In the genomic region with DNA sequence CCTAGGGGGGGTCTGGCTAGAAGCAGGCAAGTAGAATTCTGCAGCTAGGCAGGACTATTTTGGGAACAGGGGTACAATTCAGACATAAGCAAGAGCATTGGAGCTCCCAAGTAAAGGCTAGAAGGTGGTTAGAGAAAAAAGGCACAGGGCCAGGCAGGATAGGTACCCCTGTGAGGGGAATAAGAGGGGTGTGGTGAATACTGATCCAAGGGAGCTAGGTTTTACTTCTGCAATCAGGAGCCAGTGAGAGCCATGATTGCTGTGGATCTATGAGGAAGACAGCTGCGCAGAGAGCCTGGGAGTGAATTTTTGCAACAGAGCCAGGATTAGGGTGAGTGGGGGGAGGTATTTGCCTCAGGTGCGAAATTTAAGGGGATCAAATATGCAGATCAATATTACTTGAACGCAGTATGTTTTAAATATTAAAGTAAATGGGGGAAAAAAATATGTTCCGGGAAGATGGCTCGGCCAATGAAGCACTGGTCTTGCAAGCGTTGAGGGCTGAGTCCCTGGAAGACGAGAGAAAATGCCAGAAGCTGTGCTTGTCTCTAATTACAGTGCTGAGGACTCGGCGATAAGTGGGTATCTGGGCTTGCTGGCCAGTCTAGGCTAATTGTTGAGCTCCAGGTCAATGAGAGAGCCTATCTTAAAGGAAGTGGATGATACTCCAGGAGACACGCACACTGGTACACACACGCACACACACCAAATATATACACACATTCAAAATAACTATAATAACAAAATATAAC, we compare ENCODE assay signal across 12 mouse cellular contexts. TPM values are rescaled to one million over a fixed set of nuclear protein-coding genes. Genes with fewer than 3 reads are reported as not detected.
A peak's percentile ranks its signal among the peaks of the same experiment; 100 is the strongest.
DNase-seq lines count a peak whose midpoint lies in the region; ATAC-seq lines count a peak whose summit lies in the region.
"Had no signal": no experiment of that assay in that cellular context is flagged by ENCODE, and none has a peak within 500 bp of the region (broad histone marks: within the 10 kb centered on the region; RNA-seq: fewer than 3 reads in every experiment).

No protein-coding gene starts in this region.

- no peaks in the 10 kb centered on the region for H3K36me3 ChIP-seq in kidney, embryonic 16.5 days (ENCODE audit: insufficient read depth, low read length)
- no peaks in the 10 kb centered on the region for H3K36me3 ChIP-seq in embryonic facial prominence, embryonic 13.5 days
- H3K36me3 ChIP-seq in limb, embryonic 13.5 days, result no peaks in the 10 kb centered on the region
- H3K36me3 ChIP-seq in midbrain, embryonic 14.5 days (ENCODE audit: control insufficient read depth, insufficient read depth, low read length), result no peaks in the 10 kb centered on the region
- H3K36me3 ChIP-seq: lung, embryonic 15.5 days had no signal

- intact Hi-C loops in left cerebral cortex, postnatal 4 days (cut with DNase I), result loop anchor here (10.0 kb wide), 1 partner anchor 50 kb away; no protein-coding TSS in a partner anchor
- intact Hi-C loops in left cerebral cortex, postnatal 36 days (cut with DNase I), result loop anchor here (5.0 kb wide), 2 partner anchors 38 to 52 kb away; no protein-coding TSS in a partner anchor

- no peak for ATAC-seq in kidney, embryonic 16.5 days (ENCODE audit: low FRiP score, low TSS enrichment)
- ATAC-seq in embryonic facial prominence, embryonic 13.5 days (ENCODE audit: insufficient number of reproducible peaks, insufficient read depth, low FRiP score, low TSS enrichment, low read depth), result no peak
- no peak for ATAC-seq in limb, embryonic 13.5 days (ENCODE audit: low FRiP score, low read depth)
- ATAC-seq in midbrain, embryonic 14.5 days (ENCODE audit: low FRiP score, low TSS enrichment), result no peak
- ATAC-seq: intestine, embryonic 16.5 days had no signal

- no peak for DNase-seq in kidney, adult 11 months
- peak; percentile 23 for DNase-seq in midbrain, embryonic 14.5 days
- no peak for DNase-seq in left cerebral cortex, postnatal 4 days
- DNase-seq in left cerebral cortex, postnatal 36 days (ENCODE audit: low spot score in 2 of 2), result no peak
- DNase-seq in cerebellum, adult 18-20 months, result no peak
- DNase-seq: cerebellum, adult 9-10 months had no signal

- H3K9ac ChIP-seq in kidney, embryonic 16.5 days (replicated peaks; ENCODE audit: low read length), result no peak overlapping the region
- no peak overlapping the region for H3K9ac ChIP-seq in embryonic facial prominence, embryonic 13.5 days
- H3K9ac ChIP-seq in limb, embryonic 13.5 days, result no peak overlapping the region
- no peak overlapping the region; the same call in none of the 2 replicates for H3K9ac ChIP-seq in midbrain, embryonic 14.5 days (replicated peaks; ENCODE audit: low read length)
- H3K9ac ChIP-seq: lung, embryonic 15.5 days had no signal

- WGBS in kidney, embryonic 16.5 days, result 80% methylated on average over 11 of the region's 11 CpGs
- 50% methylated on average over 11 of the region's 11 CpGs for WGBS in embryonic facial prominence, embryonic 13.5 days
- 71% methylated on average over 11 of the region's 11 CpGs for WGBS in limb, embryonic 13.5 days
- 59% methylated on average over 11 of the region's 11 CpGs for WGBS in midbrain, embryonic 14.5 days

- no peak overlapping the region for H3K4me2 ChIP-seq in kidney, embryonic 16.5 days (replicated peaks; ENCODE audit: low read depth, low read length)
- peak overlapping the region; percentile 27; the same call in 1 of the 2 replicates for H3K4me2 ChIP-seq in embryonic facial prominence, embryonic 13.5 days
- H3K4me2 ChIP-seq in limb, embryonic 13.5 days (replicated peaks), result no peak overlapping the region
- no peak overlapping the region for H3K4me2 ChIP-seq in midbrain, embryonic 14.5 days (ENCODE audit: low read length)
- H3K4me2 ChIP-seq: lung, embryonic 15.5 days had no signal

- no peak overlapping the region for H3K4me3 ChIP-seq in kidney, embryonic 16.5 days (ENCODE audit: low read length)
- no peak overlapping the region for H3K4me3 ChIP-seq in embryonic facial prominence, embryonic 13.5 days
- no peak overlapping the region for H3K4me3 ChIP-seq in limb, embryonic 13.5 days
- no peak overlapping the region; the same call in 1 of the 2 replicates for H3K4me3 ChIP-seq in midbrain, embryonic 14.5 days (replicated peaks; ENCODE audit: low read depth, low read length)
- H3K4me3 ChIP-seq: lung, embryonic 15.5 days had no signal

- H3K4me1 ChIP-seq in kidney, embryonic 16.5 days (ENCODE audit: insufficient read depth, low read length), result peaks cover 43% of the 10 kb centered on the region
- peaks cover 52% of the 10 kb centered on the region for H3K4me1 ChIP-seq in embryonic facial prominence, embryonic 13.5 days
- peaks cover 51% of the 10 kb centered on the region for H3K4me1 ChIP-seq in limb, embryonic 13.5 days
- H3K4me1 ChIP-seq in midbrain, embryonic 14.5 days (ENCODE audit: control insufficient read depth, insufficient read depth, low read length), result peaks cover 41% of the 10 kb centered on the region

- no peaks in the 10 kb centered on the region for H3K27me3 ChIP-seq in kidney, embryonic 16.5 days (ENCODE audit: insufficient read depth, low read length)
- H3K27me3 ChIP-seq in embryonic facial prominence, embryonic 13.5 days, result no peaks in the 10 kb centered on the region
- no peaks in the 10 kb centered on the region for H3K27me3 ChIP-seq in limb, embryonic 13.5 days
- H3K27me3 ChIP-seq in midbrain, embryonic 14.5 days (ENCODE audit: control insufficient read depth, insufficient read depth, low read length), result no peaks in the 10 kb centered on the region
- H3K27me3 ChIP-seq: CH12.LX; lung, embryonic 15.5 days had no signal

- no peaks in the 10 kb centered on the region for H3K9me3 ChIP-seq in kidney, embryonic 16.5 days (ENCODE audit: low read length)
- H3K9me3 ChIP-seq in embryonic facial prominence, embryonic 13.5 days, result no peaks in the 10 kb centered on the region
- H3K9me3 ChIP-seq in limb, embryonic 13.5 days, result no peaks in the 10 kb centered on the region
- H3K9me3 ChIP-seq in midbrain, embryonic 14.5 days (ENCODE audit: control insufficient read depth, low read length), result no peaks in the 10 kb centered on the region
- H3K9me3 ChIP-seq: lung, embryonic 15.5 days had no signal

- H3K27ac ChIP-seq in kidney, embryonic 16.5 days (ENCODE audit: low read length), result peak overlapping the region; percentile 31; the same call in 1 of the 2 replicates
- peak overlapping the region; percentile 34; the same call in 1 of the 2 replicates for H3K27ac ChIP-seq in embryonic facial prominence, embryonic 13.5 days
- H3K27ac ChIP-seq in limb, embryonic 13.5 days, result peak overlapping the region; percentile 67; the same call in 1 of the 2 replicates
- peak overlapping the region; percentile 60; the same call in 1 of the 2 replicates for H3K27ac ChIP-seq in midbrain, embryonic 14.5 days (replicated peaks; ENCODE audit: low read depth, low read length)
- H3K27ac ChIP-seq: lung, embryonic 15.5 days had no signal

RNA-seq across cellular contexts. Expression of gene Pitpnc1, which starts 55.3 kb away (rescaled TPM):
- 21.5 and 23.0 TPM in 2 replicates for polyA plus RNA-seq in kidney, embryonic 16.5 days (2015; fragmentation: Nextera tagmentation; extraction: Ambion mirVana)
- 32.1 and 36.3 TPM in 2 replicates for polyA plus RNA-seq in embryonic facial prominence, embryonic 13.5 days (2015; fragmentation: Nextera tagmentation; extraction: Ambion mirVana)
- 39.4 and 40.5 TPM in 2 replicates for polyA plus RNA-seq in limb, embryonic 13.5 days (2015; fragmentation: Nextera tagmentation; extraction: Ambion mirVana)
- polyA plus RNA-seq in midbrain, embryonic 14.5 days (2014; fragmentation: Nextera tagmentation; extraction: Ambion mirVana), result 32.8 and 42.1 TPM in 2 replicates
- total RNA-seq in left cerebral cortex, postnatal 4 days (2021), result 10 to 100 TPM; 78.8 to 79.4 TPM
- 10 to 100 TPM; 51.2 to 54.5 TPM for total RNA-seq in left cerebral cortex, postnatal 36 days (2021)
